Mouse (Mus musculus): ENCODE measurements around the gene Col17a1.
A peak's percentile ranks its signal among the peaks of the same experiment; 100 is the strongest.

Gene Col17a1

GRCm38 (mm10) chr19:47691994-47692393 is at the start of gene Col17a1:
Gene Col17a1, minus strand, starts transcription at chr19:47692094.
- DNase-seq = no peak

- peak; percentile 56 to 68 for DNase-seq
These were observed 40.0 kb upstream of the Col17a1 start for GRCm38 (mm10) chr19:47731931-47732330.

GRCm38 (mm10) chr19:47731071-47731881 is 39.4 kb upstream of the Col17a1 start, which contains the start of gene Sfr1:
Gene Sfr1, plus strand, starts transcription at chr19:47731682.
- DNase-seq = peak; percentile 98 to 99

GRCm38 (mm10) chr19:47730691-47731070 is 38.8 kb upstream of the Col17a1 start:
- DNase-seq = peak; percentile 47 to 53

GRCm38 (mm10) chr19:47725643-47726140 is 33.8 kb upstream of the Col17a1 start:
- no peak for DNase-seq

- no peak for DNase-seq
These were observed 33.0 kb upstream of the Col17a1 start for GRCm38 (mm10) chr19:47724903-47725302.

- DNase-seq = no peak
These were observed 30.6 kb upstream of the Col17a1 start for GRCm38 (mm10) chr19:47722471-47722870.

- no peak for DNase-seq
These were observed 27.3 kb upstream of the Col17a1 start for GRCm38 (mm10) chr19:47719147-47719546.

GRCm38 (mm10) chr19:47716144-47716543 is 24.2 kb upstream of the Col17a1 start:
- no peak for DNase-seq

GRCm38 (mm10) chr19:47713457-47713856 is 21.6 kb upstream of the Col17a1 start:
- DNase-seq = no peak

GRCm38 (mm10) chr19:47710376-47710775 is 18.5 kb upstream of the Col17a1 start:
- DNase-seq = no peak

- no peak for DNase-seq
These were observed 13.9 kb upstream of the Col17a1 start for GRCm38 (mm10) chr19:47705772-47706309.

- no peak for DNase-seq
These were observed 13.3 kb upstream of the Col17a1 start for GRCm38 (mm10) chr19:47705080-47705771.

GRCm38 (mm10) chr19:47700509-47700908 is 8.6 kb upstream of the Col17a1 start:
- DNase-seq = no peak

- no peak for DNase-seq
These were observed 7.8 kb upstream of the Col17a1 start for GRCm38 (mm10) chr19:47699743-47700142.

- DNase-seq = no peak
These were observed 6.4 kb upstream of the Col17a1 start for GRCm38 (mm10) chr19:47698266-47698665.

GRCm38 (mm10) chr19:47697067-47697466 is 5.2 kb upstream of the Col17a1 start:
- DNase-seq = no peak

- DNase-seq = no peak
These were observed 4.5 kb upstream of the Col17a1 start for GRCm38 (mm10) chr19:47696411-47696810.

- DNase-seq = no peak
These were observed 3.8 kb upstream of the Col17a1 start for GRCm38 (mm10) chr19:47695725-47696124.

- DNase-seq = no peak
These were observed 2.3 kb downstream of the Col17a1 start for GRCm38 (mm10) chr19:47689592-47689991.

- DNase-seq = no peak
These were observed 13.2 kb downstream of the Col17a1 start for GRCm38 (mm10) chr19:47678675-47679074.

GRCm38 (mm10) chr19:47674419-47674818 is 17.5 kb downstream of the Col17a1 start:
- DNase-seq = peak in 1 of 2 experiments; percentile 40

GRCm38 (mm10) chr19:47668399-47668798 is 23.5 kb downstream of the Col17a1 start:
- no peak for DNase-seq

- no peak for DNase-seq
These were observed 24.3 kb downstream of the Col17a1 start for GRCm38 (mm10) chr19:47667601-47668000.

Measured in spleen, adult 18-20 months (tissue).